Mouse (Mus musculus): ENCODE results near the gene Jund. TPM values are rescaled to one million over a fixed set of nuclear protein-coding genes. Genes with fewer than 3 reads are reported as not detected.
A peak's percentile ranks its signal among the peaks of the same experiment; 100 is the strongest.

Gene Jund
- total and polyA plus RNA-seq, 2 experiments from 2014 or later = 99.3 to 470 TPM

DNA sequence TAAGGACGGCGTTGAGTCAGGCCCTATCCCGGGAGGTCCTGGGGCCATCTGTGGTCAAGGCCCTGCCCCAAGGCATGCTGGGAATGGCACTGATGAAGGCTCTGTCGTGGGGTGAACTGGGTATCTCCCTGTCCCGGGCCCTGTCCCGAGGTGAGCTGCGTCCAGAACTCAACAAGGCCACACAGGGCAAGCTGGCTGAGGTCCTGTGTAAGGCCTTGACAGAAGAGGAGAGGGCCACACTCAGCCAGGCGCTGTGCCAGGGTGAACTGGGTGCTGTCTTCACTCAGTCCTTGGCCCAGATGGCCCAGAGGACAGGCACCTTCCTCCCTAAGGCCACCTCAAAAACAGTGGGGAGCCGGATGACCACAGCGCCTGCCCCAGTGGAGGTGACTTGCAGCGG, 12.3 kb downstream of the Jund start:
- no peak overlapping the region for H3K4me3 ChIP-seq (ENCODE audit: low read depth, low read length)
- 86% methylated on average over 11 of the region's 11 CpGs for WGBS
- peaks cover 3% of the 10 kb centered on the region; the same call in 1 of the 2 replicates for H3K36me3 ChIP-seq (ENCODE audit: insufficient read depth, low read length)
- ATAC-seq (ENCODE audit: low FRiP score) (no peak), DNase-seq (ENCODE audit: low spot score) (no peak)
- no peak for TF ChIP-seq CTCF (IDR thresholded peaks at IDR 0.05)
- no peak overlapping the region for H3K27ac ChIP-seq (ENCODE audit: low read depth, low read length)
- H3K9ac ChIP-seq (replicated peaks; ENCODE audit: low read length, poor library complexity, severe bottlenecking) = no peak overlapping the region
- no peaks in the 10 kb centered on the region for H3K27me3 ChIP-seq (ENCODE audit: insufficient read depth, low read length)
- H3K4me1 ChIP-seq (ENCODE audit: insufficient read depth, low read length) = no peaks in the 10 kb centered on the region
- H3K9me3 ChIP-seq (ENCODE audit: low read length) = no peaks in the 10 kb centered on the region
- no peak overlapping the region for H3K4me2 ChIP-seq (ENCODE audit: low read depth, low read length, poor library complexity, severe bottlenecking)

DNA sequence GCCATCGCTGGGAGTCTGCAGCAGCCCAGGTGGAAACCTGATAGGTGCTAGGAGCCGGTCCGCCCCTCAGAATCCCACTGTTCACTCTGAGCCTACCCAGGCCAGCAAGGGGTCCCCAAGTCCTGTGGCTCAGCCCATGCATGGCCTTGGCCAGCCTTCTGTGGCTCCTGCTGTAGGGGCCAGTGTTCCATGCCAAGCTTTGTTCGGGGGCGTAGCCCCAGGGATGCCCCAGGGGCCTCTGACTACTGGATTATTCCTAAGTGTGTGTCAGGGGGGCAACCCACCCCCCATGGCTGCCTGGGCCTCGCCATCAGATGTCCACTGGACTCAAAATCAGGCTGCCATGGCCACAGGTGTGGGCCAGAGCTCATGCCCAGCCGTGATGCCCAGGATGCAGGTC, 15.2 kb downstream of the Jund start:
- H3K9me3 ChIP-seq (ENCODE audit: low read length) = no peaks in the 10 kb centered on the region

DNA sequence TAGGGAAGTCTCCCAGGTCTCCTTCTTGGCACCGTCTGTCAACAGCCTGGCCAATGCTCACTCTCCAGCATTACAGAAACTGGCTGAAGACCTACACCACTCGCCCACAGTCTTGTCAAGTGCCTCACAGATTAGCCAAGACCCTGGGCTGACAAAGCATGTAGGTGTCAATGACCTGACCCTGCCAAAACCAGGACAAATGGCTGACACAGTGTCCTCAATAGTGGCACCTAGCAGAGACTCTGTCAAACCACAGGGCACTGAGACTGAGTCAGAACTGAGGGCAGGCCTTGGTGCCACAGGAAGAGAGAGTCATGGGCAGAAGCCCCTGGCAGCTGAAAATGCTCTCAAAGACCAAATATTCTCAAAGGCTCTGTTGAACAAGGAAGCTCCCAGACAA, 16.3 kb downstream of the Jund start:
- Histone ChIP-seq H3K4me1 (ENCODE audit: insufficient read depth, low read length) (no peaks in the 10 kb centered on the region), H3K36me3 (ENCODE audit: insufficient read depth, low read length) (no peaks in the 10 kb centered on the region), H3K9me3 (ENCODE audit: low read length) (no peaks in the 10 kb centered on the region), H3K9ac (replicated peaks; ENCODE audit: low read length, poor library complexity, severe bottlenecking) (no peak overlapping the region), H3K27me3 (ENCODE audit: insufficient read depth, low read length) (no peaks in the 10 kb centered on the region), H3K27ac (ENCODE audit: low read depth, low read length) (no peak overlapping the region), H3K4me3 (ENCODE audit: low read depth, low read length) (no peak overlapping the region), H3K4me2 (ENCODE audit: low read depth, low read length, poor library complexity, severe bottlenecking) (no peak overlapping the region)
- ATAC-seq (ENCODE audit: low FRiP score) = no peak
- WGBS = 65% methylated on average over 2 of the region's 2 CpGs
- TF ChIP-seq CTCF (IDR thresholded peaks at IDR 0.05) = no peak
- DNase-seq (ENCODE audit: low spot score) = no peak

More for the DNA sequence above, 15.2 kb downstream of the Jund start:
- Histone ChIP-seq H3K4me1 (ENCODE audit: insufficient read depth, low read length) (no peaks in the 10 kb centered on the region), H3K27me3 (ENCODE audit: insufficient read depth, low read length) (no peaks in the 10 kb centered on the region), H3K36me3 (ENCODE audit: insufficient read depth, low read length) (no peaks in the 10 kb centered on the region), H3K27ac (ENCODE audit: low read depth, low read length) (no peak overlapping the region), H3K4me2 (ENCODE audit: low read depth, low read length, poor library complexity, severe bottlenecking) (no peak overlapping the region), H3K9ac (replicated peaks; ENCODE audit: low read length, poor library complexity, severe bottlenecking) (no peak overlapping the region), H3K4me3 (ENCODE audit: low read depth, low read length) (no peak overlapping the region)
- DNase-seq (ENCODE audit: low spot score) = no peak
- 78% methylated on average over 7 of the region's 7 CpGs for WGBS
- no peak for TF ChIP-seq CTCF (IDR thresholded peaks at IDR 0.05)
- ATAC-seq (ENCODE audit: low FRiP score) = no peak

DNA sequence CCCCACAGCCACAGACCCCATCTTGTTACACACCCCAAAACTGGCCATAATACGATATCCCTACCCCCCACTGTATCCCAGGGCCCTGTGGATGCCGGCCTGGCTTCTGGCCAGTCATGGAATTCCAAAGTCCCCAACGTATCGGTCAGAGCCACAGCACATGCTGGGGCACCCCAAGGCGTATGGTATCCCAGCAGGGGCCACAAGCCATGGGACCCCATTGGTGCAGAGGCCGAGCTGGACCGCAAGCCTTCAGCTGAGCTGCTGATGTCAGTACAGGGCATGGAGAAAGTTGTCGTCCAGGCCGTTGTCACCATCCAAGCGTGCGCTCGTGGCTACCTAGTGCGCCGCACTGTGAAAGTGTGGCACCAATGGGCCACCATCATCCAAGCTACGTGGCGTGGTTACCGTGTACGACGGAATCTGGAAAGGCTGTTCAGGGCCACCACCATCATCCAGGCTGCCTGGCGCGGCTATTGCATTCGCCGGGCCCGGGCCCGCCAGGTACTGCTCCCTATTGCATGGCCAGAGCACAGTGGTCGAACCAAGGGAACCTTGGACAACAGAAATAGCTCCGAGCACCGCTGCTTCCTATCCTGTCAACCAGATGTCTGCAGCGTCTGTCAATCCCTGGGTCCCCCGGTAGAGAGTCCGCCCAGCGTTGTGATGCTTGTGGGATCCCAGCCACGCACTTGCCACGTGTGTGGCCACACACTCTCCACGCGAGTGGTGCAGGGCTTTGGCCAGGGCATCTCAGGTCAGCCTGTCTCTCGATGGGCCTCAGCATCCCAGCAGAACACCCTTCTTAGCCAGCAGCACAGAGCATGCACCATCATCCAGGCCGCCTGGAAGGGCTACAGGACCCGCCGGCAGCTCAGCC, 18.0 kb downstream of the Jund start:
- H3K27ac ChIP-seq (ENCODE audit: low read depth, low read length) = no peak overlapping the region
- H3K4me2 ChIP-seq (ENCODE audit: low read depth, low read length, poor library complexity, severe bottlenecking) = no peak overlapping the region
- no peaks in the 10 kb centered on the region for H3K36me3 ChIP-seq (ENCODE audit: insufficient read depth, low read length)
- ATAC-seq (ENCODE audit: low FRiP score) = no peak
- H3K9ac ChIP-seq (replicated peaks; ENCODE audit: low read length, poor library complexity, severe bottlenecking) = no peak overlapping the region
- H3K9me3 ChIP-seq (ENCODE audit: low read length) = no peaks in the 10 kb centered on the region
- DNase-seq (ENCODE audit: low spot score) = no peak
- no peaks in the 10 kb centered on the region for H3K27me3 ChIP-seq (ENCODE audit: insufficient read depth, low read length)
- WGBS = 88% methylated on average over 40 of the region's 40 CpGs
- no peak overlapping the region for H3K4me3 ChIP-seq (ENCODE audit: low read depth, low read length)
- no peaks in the 10 kb centered on the region for H3K4me1 ChIP-seq (ENCODE audit: insufficient read depth, low read length)
- no peak for TF ChIP-seq CTCF (IDR thresholded peaks at IDR 0.05)

DNA sequence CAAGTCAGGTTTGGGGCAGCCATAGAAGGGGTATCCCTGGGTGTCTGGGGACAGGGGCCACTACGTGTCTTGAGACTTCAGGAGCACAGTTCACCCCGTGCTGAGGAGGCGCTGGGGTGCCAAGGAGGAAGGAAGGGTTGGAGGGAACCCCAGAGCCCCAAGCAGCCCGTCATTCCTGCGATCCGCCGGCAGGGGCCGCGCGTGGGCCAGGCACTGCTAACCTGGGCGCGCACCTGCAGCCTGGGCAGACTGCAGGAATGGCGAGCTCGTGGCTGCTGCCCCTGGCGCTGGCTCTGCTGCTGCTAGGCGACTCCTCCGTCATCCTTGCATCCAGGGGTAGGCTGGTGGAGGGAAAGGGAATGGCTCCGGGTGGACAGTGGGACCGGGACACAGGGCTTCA, 19.5 kb downstream of the Jund start, which contains the start of gene Gm3336:
TSS of gene Gm3336 (plus strand) at position 247 of the 400 bp plus-strand sequence.
- H3K9ac ChIP-seq (replicated peaks; ENCODE audit: low read length, poor library complexity, severe bottlenecking) = no peak within 1 kb of the TSS
- no peaks in the 10 kb centered on the region for H3K4me1 ChIP-seq (ENCODE audit: insufficient read depth, low read length)
- no peaks in the 10 kb centered on the region for H3K9me3 ChIP-seq (ENCODE audit: low read length)
- DNase-seq (ENCODE audit: low spot score) (peak; percentile 41), ATAC-seq (ENCODE audit: low FRiP score) (peak; percentile 22; the same call in 1 of the 2 replicates)
- no peak within 1 kb of the TSS for H3K4me2 ChIP-seq (ENCODE audit: low read depth, low read length, poor library complexity, severe bottlenecking)
- H3K4me3 ChIP-seq (ENCODE audit: low read depth, low read length) = no peak within 1 kb of the TSS
- H3K27ac ChIP-seq (ENCODE audit: low read depth, low read length) = no peak within 1 kb of the TSS
- H3K36me3 ChIP-seq (ENCODE audit: insufficient read depth, low read length) = no peaks in the 10 kb centered on the region
- no peaks in the 10 kb centered on the region for H3K27me3 ChIP-seq (ENCODE audit: insufficient read depth, low read length)
- under 1% methylated on average over 19 of the region's 19 CpGs for WGBS
- TF ChIP-seq CTCF (IDR thresholded peaks at IDR 0.05) = peak; percentile 81

DNA sequence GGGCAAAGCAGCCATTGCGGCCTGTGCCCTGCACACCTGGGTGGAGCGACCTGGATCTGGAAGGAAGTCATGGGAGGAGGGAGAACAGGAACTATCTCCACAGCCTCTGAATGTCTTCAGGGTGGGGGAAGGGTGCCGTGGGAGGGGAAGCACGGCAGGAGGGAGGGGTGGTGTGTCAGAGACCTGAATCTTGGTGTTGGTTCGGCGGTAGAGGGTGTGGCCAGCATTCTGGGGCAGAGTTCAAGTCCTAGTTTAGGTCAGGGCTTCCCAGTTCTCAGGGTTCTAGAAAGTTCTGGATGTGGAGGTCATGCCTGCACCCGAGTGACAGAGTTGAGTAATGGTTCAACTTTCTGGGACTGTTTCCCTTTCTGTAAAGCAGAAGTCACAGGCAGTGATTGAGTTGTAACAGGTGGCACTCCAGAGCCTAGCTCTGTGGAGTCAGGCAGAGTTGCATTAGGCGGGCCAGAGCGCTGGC, 21.1 kb downstream of the Jund start:
- DNase-seq (ENCODE audit: low spot score) = no peak
- TF ChIP-seq CTCF (IDR thresholded peaks at IDR 0.05) = no peak

More for the DNA sequence above, 21.1 kb downstream of the Jund start:
- H3K36me3 ChIP-seq (ENCODE audit: insufficient read depth, low read length) = no peaks in the 10 kb centered on the region
- H3K4me3 ChIP-seq (ENCODE audit: low read depth, low read length) = no peak overlapping the region
- H3K27me3 ChIP-seq (ENCODE audit: insufficient read depth, low read length) = no peaks in the 10 kb centered on the region
- no peaks in the 10 kb centered on the region for H3K4me1 ChIP-seq (ENCODE audit: insufficient read depth, low read length)
- 71% methylated on average over 9 of the region's 9 CpGs for WGBS
- no peak for ATAC-seq (ENCODE audit: low FRiP score)
- H3K27ac ChIP-seq (ENCODE audit: low read depth, low read length) = no peak overlapping the region
- H3K4me2 ChIP-seq (ENCODE audit: low read depth, low read length, poor library complexity, severe bottlenecking) = no peak overlapping the region
- no peaks in the 10 kb centered on the region for H3K9me3 ChIP-seq (ENCODE audit: low read length)
- H3K9ac ChIP-seq (replicated peaks; ENCODE audit: low read length, poor library complexity, severe bottlenecking) = no peak overlapping the region

All from midbrain, postnatal 0 days (tissue).